Mouse (Mus musculus) forebrain, embryonic 15.5 days (tissue): ENCODE data around the gene Parp2. TPM values are rescaled to one million over a fixed set of nuclear protein-coding genes. Genes with fewer than 3 reads are reported as not detected.

Experiments used
- ATAC-seq: fragments of 200-750 bp; cut with Nextera tagmentation; replicated peaks from 2 replicates; pipeline ENCODE4 v1.8.0; 2017; ENCODE audit warnings: mild to moderate bottlenecking, moderate TSS enrichment, moderate library complexity
- H3K27ac ChIP-seq: fragments of 300-500 bp; sonication (generic); replicated peaks from 2 replicates; pipeline ENCODE4 v1.5.1; 2015; ENCODE audit warnings: mild to moderate bottlenecking, inconsistent platforms
- H3K27me3 ChIP-seq: fragments of 300-500 bp; sonication (generic); 2 replicates; pipeline ENCODE4 v1.6.1; 2015; ENCODE audit warnings: inconsistent platforms
- H3K36me3 ChIP-seq: fragments of 300-500 bp; sonication (generic); 2 replicates; pipeline ENCODE4 v1.6.1; 2015; ENCODE audit warnings: mild to moderate bottlenecking, inconsistent platforms
- H3K4me1 ChIP-seq: fragments of 300-500 bp; sonication (generic); 2 replicates; pipeline ENCODE4 v1.6.1; 2015; ENCODE audit warnings: inconsistent platforms
- H3K4me2 ChIP-seq: fragments of 300-500 bp; sonication (generic); replicated peaks from 2 replicates; pipeline ENCODE4 v1.6.1; 2015; ENCODE audit warnings: mild to moderate bottlenecking, inconsistent platforms
- H3K4me3 ChIP-seq: fragments of 300-500 bp; sonication (generic); 2 replicates; pipeline ENCODE4 v1.5.1; 2015; ENCODE audit warnings: mild to moderate bottlenecking, inconsistent platforms
- H3K9ac ChIP-seq: fragments of 300-500 bp; sonication (generic); replicated peaks from 2 replicates; pipeline ENCODE4 v1.6.1; 2015; ENCODE audit warnings: mild to moderate bottlenecking, inconsistent platforms
- H3K9me3 ChIP-seq: fragments of 300-500 bp; sonication (generic); 2 replicates; pipeline ENCODE4 v1.6.1; 2016; ENCODE audit warnings: inconsistent platforms
- WGBS: fragments of 180-500 bp; shearing (Covaris S2); methylation state at CpG from one replicate; pipeline ENCODE4 v1.1.7; 2015; ENCODE audit warnings: mixed read lengths; 5-methylcytosine and 5-hydroxymethylcytosine counted together
- polyA plus RNA-seq: library from polyadenylated mRNA; unstranded; fragments of >200 nt; fragmentation: Nextera tagmentation; extraction: Ambion mirVana; gene quantifications from 2 replicates; pipeline ENCODE4 v1.2.1, GENCODE M21; 2015

Gene Parp2
- 51.6 and 59.1 TPM in 2 replicates for polyA plus RNA-seq

DNA sequence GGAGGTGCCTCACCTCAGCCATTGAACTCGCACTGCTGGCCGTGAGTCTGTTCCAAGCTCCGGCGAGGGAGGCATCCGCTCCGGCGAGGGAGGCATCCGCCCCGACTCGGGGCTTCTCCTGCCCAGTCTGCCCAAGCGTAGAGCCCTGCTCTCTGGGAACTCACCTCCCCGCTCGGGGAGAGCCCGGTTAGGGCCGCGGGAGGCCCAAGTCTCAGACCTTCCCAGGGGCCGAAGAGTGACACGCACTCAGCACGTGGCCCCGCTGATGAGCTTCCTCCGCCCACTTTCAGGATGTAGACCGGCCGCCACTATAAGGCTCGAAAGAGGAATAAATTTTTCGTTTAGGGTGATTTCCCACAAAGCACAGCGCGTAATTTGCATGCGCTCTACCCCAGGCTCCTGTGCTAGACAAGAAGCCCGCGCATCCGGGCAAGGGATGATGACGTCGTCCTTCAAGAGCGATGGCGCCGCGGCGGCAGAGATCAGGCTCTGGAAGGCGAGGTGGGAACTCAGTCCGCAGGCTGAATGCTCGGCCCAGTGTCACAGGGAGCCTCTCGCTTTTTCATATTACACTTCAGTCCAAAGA, at the start of gene Parp2, which contains the start of gene Ccnb1ip1:
Gene Parp2 (plus strand): TSS at position 355 of the 586 bp plus-strand sequence.
Gene Ccnb1ip1 (minus strand): TSS at position 246 of the 586 bp plus-strand sequence.
- ATAC-seq: peak; percentile 99
- Histone ChIP-seq H3K4me2 (peak within 1 kb of the TSS; percentile 62), H3K4me1 (peaks cover 7% of the 10 kb centered on the region), H3K27ac (peak within 1 kb of the TSS; percentile 96), H3K36me3 (peaks cover 8% of the 10 kb centered on the region), H3K4me3 (peak within 1 kb of the TSS; percentile 64), H3K9me3 (no peaks in the 10 kb centered on the region), H3K9ac (peak within 1 kb of the TSS; percentile 88), H3K27me3 (no peaks in the 10 kb centered on the region)
- under 1% methylated on average over 42 of the region's 42 CpGs for WGBS

DNA sequence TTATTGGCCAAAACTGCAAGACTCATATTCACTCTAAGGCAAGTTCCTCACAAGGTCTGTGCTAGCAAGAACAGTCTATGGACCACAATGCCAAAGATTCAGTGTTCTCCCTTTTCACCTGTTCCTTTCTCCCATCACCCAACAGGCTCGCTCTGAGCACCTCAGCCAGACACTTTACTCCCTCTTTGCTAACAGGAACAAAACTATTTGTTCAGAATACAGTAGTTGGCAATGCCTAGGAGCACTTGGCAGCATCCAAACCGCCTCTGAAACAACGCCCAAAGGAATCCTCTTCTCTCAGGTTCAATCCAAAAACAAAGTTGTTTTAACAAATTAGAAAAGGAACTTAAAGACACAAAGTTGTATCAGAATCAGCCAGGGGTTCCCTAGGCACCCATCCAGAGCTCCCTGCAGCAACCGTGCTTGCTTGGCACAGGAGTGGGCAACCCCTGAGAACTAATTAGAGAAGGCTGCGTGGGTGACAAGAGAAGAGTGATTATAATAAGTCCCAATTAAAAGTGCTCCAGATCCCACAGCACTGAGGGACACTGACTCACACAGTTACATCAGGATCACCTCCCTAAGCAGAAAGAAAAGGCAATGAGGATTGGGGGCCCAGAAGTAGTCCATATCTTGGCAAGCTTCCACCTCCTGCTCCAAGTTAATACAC, 49.1 kb upstream of the Parp2 start:
- no peak overlapping the region for H3K4me3 ChIP-seq
- H3K4me2 ChIP-seq: no peak overlapping the region
- peaks cover 8% of the 10 kb centered on the region for H3K36me3 ChIP-seq
- no peak for ATAC-seq
- no peak overlapping the region for H3K27ac ChIP-seq
- WGBS: 40% methylated on average over 5 of the region's 5 CpGs
- no peaks in the 10 kb centered on the region for H3K9me3 ChIP-seq
- no peaks in the 10 kb centered on the region for H3K27me3 ChIP-seq
- H3K4me1 ChIP-seq: no peaks in the 10 kb centered on the region
- no peak overlapping the region for H3K9ac ChIP-seq

DNA sequence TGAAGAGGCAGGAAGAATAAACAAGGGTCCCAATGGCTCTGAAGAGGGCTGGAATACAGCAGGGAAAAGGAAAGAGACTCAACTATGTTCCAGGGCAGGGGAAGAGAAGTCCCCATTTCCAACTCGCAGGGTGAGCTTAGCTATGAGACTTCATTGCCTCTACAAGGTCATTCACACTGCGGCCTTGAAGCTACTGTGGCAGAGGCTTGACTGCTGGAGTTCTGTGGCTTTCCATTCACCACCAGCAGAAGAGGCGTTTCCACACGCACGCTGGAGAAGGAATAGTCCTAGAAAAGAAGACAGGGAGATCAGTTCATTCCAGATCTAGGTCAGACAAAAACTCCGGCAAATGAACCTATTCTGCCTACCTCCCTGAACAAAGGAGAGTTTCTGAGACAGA, 41.9 kb upstream of the Parp2 start:
- H3K4me2 ChIP-seq: no peak overlapping the region
- no peak overlapping the region for H3K4me3 ChIP-seq
- H3K9ac ChIP-seq: no peak overlapping the region
- no peak for ATAC-seq
- 95% methylated on average over 6 of the region's 6 CpGs for WGBS
- no peaks in the 10 kb centered on the region for H3K27me3 ChIP-seq
- H3K27ac ChIP-seq: no peak overlapping the region
- peaks cover 52% of the 10 kb centered on the region for H3K36me3 ChIP-seq
- H3K9me3 ChIP-seq: no peaks in the 10 kb centered on the region
- H3K4me1 ChIP-seq: no peaks in the 10 kb centered on the region

DNA sequence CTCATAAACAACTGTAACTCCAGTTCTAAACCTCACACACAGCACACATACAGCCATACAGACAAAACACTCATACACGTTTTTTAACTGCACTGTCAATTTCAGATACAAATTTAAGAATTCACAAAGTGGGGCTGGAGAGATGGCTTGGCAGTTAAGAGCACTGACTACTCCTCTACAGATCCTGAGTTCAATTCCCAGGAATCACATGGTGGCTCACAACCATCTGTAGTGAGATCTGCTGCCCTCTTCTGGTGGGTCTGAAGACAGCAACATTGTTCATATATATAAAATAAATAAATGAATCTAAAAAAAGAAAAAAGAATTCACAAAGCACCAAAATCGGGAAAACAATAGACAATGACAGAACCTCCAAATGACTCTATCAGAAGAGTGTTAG, 36.3 kb upstream of the Parp2 start:
- Histone ChIP-seq H3K27ac (no peak overlapping the region), H3K36me3 (peaks cover 75% of the 10 kb centered on the region)
- 82% methylated on average over 2 of the region's 2 CpGs for WGBS

DNA sequence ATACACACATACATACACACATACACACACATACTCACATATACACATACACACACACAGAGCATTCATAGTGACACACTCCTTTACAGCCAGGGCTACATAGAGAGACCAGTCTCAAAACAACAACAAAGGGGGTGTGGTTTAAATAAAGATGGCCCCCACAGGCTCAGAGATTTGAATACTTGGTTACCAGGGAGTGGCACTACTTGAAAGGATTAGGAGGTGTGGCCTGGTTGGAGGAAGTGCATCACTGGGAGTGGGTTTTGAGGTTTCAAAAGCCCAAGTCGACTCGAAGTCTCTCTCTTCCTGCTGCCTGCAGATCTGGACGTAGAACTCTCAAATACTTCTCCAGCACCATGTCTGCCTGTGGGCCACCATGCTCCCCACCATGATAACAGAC, 25.5 kb upstream of the Parp2 start:
- Histone ChIP-seq H3K4me1 (peaks cover 16% of the 10 kb centered on the region), H3K27ac (no peak overlapping the region), H3K4me3 (no peak overlapping the region), H3K27me3 (no peaks in the 10 kb centered on the region), H3K36me3 (peaks cover 31% of the 10 kb centered on the region), H3K9ac (no peak overlapping the region), H3K4me2 (no peak overlapping the region), H3K9me3 (0 out of 2 replicates have a peak, but pooled peaks cover 3% of the 10 kb centered on the region)
- no peak for ATAC-seq
- 96% methylated on average over 3 of the region's 3 CpGs for WGBS

More for the DNA sequence above, 36.3 kb upstream of the Parp2 start:
- Histone ChIP-seq H3K9ac (no peak overlapping the region), H3K4me3 (no peak overlapping the region), H3K4me2 (no peak overlapping the region), H3K4me1 (no peaks in the 10 kb centered on the region), H3K9me3 (no peaks in the 10 kb centered on the region), H3K27me3 (no peaks in the 10 kb centered on the region)
- no peak for ATAC-seq

DNA sequence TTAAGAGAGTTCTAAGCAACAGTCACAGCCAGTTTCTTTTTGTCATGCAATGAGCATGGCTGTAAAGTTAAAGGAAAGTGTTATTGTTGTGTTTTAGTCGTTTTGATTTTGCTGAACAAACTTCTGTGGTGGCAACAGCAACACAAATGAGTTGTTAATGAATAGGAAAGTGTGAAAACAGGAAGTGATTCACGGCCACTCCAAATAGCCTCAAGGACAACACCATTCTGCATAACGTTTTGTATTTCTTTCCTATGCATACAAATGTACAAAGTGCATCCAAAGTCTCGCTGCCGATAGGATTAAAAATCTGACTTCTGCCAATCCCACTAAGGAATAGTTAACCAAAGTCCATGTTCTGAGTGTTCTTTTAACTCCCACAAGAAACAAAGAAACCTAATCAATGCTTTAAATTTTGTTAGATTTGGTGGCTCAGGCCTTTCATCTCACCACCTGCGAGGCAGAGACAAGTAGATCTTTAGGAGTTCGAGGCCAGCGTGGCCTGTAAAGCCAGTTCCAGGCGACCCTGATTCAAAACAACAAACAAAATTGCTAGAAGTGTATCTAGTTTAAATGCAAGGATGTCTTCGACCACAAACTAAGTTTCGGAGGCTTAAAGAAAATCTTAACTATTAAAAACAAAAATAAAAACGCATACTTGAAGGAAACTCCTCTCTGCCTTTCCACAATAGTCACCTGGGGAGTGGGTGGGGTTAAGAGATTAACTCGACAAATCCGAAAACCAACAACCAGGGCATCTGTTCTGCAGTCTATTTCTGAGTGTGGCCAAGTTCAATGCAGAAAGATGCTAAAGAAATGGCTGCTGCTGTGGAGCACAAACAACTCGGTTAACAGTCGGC, 23.0 kb upstream of the Parp2 start:
- Histone ChIP-seq H3K9ac (peak overlapping the region; percentile 82), H3K36me3 (peaks cover 20% of the 10 kb centered on the region), H3K4me2 (peak overlapping the region; percentile 49), H3K27ac (peak overlapping the region; percentile 91), H3K4me1 (peaks cover 16% of the 10 kb centered on the region), H3K9me3 (0 out of 2 replicates have a peak, but pooled peaks cover 3% of the 10 kb centered on the region), H3K4me3 (peak overlapping the region; percentile 93), H3K27me3 (no peaks in the 10 kb centered on the region)
- 20% methylated on average over 16 of the region's 16 CpGs for WGBS
- ATAC-seq: no peak

DNA sequence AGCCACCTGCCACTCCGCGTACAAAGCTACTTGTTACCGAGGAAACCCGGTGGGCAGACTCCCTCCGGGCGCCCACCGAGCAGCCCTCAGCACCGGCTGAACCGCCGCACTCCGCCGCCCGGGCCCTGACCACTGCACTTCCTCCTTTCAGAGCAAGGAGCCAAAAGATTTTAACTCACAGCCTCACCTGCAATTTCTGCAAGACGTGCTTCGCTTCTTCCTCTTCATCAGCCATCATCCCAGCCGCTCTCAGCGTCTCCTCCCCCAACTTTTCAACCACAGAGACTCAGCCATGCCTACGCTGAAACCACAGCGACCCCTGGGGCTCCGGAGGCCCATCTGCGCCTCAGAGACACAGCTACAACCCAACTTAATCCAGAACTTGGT, 22.4 kb upstream of the Parp2 start, which contains the start of gene Ttc5:
Gene Ttc5 (minus strand): TSS at position 269 of the 387 bp plus-strand sequence.
- H3K4me3 ChIP-seq: peak within 1 kb of the TSS; percentile 93
- H3K9me3 ChIP-seq: 0 out of 2 replicates have a peak, but pooled peaks cover 3% of the 10 kb centered on the region
- peak within 1 kb of the TSS; percentile 91 for H3K27ac ChIP-seq
- H3K27me3 ChIP-seq: no peaks in the 10 kb centered on the region
- peak within 1 kb of the TSS; percentile 49 for H3K4me2 ChIP-seq
- WGBS: under 1% methylated on average over 21 of the region's 21 CpGs
- peak; percentile 96 for ATAC-seq
- peaks cover 14% of the 10 kb centered on the region for H3K36me3 ChIP-seq
- peaks cover 16% of the 10 kb centered on the region for H3K4me1 ChIP-seq
- peak within 1 kb of the TSS; percentile 82 for H3K9ac ChIP-seq

DNA sequence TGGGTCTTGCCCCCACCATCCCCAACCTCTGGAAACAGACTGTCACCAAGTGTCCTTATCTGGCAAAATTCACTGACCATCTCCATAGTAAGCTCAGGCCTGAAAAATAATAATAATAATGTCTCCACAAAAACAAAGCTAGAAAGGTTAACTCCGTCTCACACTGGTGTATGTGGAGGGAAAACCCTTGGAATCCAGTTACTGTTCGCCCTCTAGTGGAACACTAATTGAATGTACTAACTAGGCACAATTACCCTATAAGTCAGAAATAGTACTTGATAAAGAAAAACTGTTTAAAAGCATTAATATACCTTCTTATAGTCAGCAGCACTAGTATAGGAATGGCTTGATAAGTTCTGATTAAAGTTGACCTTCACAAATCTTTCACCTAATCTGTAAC, 19.5 kb upstream of the Parp2 start:
- Histone ChIP-seq H3K27ac (no peak overlapping the region), H3K4me3 (no peak overlapping the region), H3K4me2 (no peak overlapping the region), H3K4me1 (peaks cover 14% of the 10 kb centered on the region), H3K27me3 (no peaks in the 10 kb centered on the region), H3K36me3 (no peaks in the 10 kb centered on the region), H3K9ac (no peak overlapping the region), H3K9me3 (no peaks in the 10 kb centered on the region)
- WGBS: 14% methylated on average over 2 of the region's 2 CpGs
- no peak for ATAC-seq

DNA sequence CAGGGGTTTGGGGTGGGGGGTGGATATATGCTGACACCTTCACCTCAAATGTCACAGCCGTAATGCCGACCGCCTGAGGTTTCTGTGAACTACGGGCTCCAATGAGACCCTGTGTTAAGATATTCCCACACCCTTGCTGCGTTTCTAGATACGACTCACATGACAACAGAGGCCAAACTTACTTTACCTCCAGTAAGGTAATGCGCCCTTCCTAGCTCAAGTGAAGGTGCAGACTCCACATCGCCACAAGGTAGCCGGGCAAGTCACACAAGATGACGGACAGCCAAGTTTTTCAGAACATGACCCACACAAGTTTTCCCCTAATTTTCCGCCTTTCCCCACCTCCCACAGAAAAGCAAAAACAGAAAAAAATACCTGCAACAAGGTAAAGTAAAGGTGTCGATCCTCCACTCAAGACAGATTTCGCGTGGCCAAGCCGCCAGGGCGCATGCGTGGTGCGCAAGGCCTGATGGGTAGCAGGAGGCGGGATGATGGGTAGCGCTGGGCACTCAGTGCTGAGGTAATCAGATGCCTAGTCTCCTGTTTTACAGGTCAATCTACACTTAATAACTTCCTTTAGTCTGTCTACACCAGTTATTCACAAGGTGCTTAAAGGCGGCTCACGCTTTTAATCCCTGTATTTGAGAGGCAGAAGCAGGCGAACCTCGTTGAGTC, 12.2 kb upstream of the Parp2 start:
- H3K9ac ChIP-seq: no peak overlapping the region
- no peaks in the 10 kb centered on the region for H3K36me3 ChIP-seq
- H3K4me3 ChIP-seq: no peak overlapping the region
- no peak overlapping the region for H3K27ac ChIP-seq
- no peaks in the 10 kb centered on the region for H3K27me3 ChIP-seq
- H3K4me2 ChIP-seq: no peak overlapping the region
- WGBS: 92% methylated on average over 24 of the region's 24 CpGs
- H3K9me3 ChIP-seq: no peaks in the 10 kb centered on the region
- H3K4me1 ChIP-seq: 0 out of 2 replicates have a peak, but pooled peaks cover 2% of the 10 kb centered on the region
- ATAC-seq: no peak

DNA sequence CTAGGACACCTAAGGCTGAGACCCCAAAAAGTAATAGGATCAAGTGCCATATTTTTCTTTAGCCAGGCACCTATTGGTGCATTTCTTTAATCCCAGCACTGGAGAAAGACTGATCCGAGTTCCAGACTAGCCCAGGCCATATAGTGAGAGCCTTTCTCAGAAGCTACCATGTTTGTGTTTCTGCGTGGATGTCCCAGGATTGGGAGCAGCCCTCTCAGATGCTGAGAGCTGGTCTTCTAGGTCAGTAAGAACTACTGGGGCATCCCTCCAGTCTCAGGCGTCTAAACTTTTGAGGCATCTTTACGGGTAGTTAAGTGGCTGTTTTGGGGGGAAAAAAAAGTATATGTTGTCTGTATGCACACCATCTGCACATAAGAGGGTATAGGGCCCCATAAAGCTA, 11.7 kb upstream of the Parp2 start:
- no peak for ATAC-seq
- Histone ChIP-seq H3K4me2 (no peak overlapping the region), H3K9ac (no peak overlapping the region), H3K9me3 (no peaks in the 10 kb centered on the region), H3K27me3 (no peaks in the 10 kb centered on the region), H3K36me3 (no peaks in the 10 kb centered on the region), H3K4me1 (0 out of 2 replicates have a peak, but pooled peaks cover 2% of the 10 kb centered on the region), H3K4me3 (no peak overlapping the region), H3K27ac (no peak overlapping the region)
- 88% methylated on average over 4 of the region's 4 CpGs for WGBS

DNA sequence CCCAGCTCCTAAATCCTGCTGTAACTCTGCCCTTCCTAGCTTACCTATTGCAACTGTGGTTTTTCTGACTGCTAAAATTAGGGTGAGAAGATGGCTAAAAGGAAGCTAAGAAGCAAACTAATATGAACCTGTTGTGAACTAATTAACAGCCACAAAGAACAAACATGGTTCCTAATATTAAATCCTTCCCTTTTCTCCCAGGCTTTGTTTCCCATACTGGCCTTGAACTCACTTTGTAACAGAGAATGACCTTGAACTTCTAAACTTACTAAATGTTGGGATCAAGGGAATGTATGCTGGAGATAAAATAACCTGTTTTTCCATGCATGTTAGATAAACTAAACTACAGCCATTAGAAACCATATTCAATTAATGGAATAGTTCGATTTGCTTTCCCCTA, 11.2 kb upstream of the Parp2 start:
- ATAC-seq: no peak
- no peak overlapping the region for H3K4me3 ChIP-seq
- no peak overlapping the region for H3K9ac ChIP-seq
- WGBS: 87% methylated on average over 1 of the region's 1 CpGs
- H3K36me3 ChIP-seq: no peaks in the 10 kb centered on the region
- H3K9me3 ChIP-seq: no peaks in the 10 kb centered on the region
- 0 out of 2 replicates have a peak, but pooled peaks cover 2% of the 10 kb centered on the region for H3K4me1 ChIP-seq
- H3K27ac ChIP-seq: no peak overlapping the region
- H3K27me3 ChIP-seq: no peaks in the 10 kb centered on the region
- H3K4me2 ChIP-seq: no peak overlapping the region
